Mouse (Mus musculus) heart, postnatal 36 days (tissue): ENCODE results near the gene Ppp2r5c. TPM values are rescaled to one million over a fixed set of nuclear protein-coding genes. Genes with fewer than 3 reads are reported as not detected.

Source experiments
- DNase-seq, 2 experiments: peaks; one replicate each; pipeline ENCODE4 v3.0.0; 2021 to 2022
- intact Hi-C: fragments of 180-260 bp; cut with DNase I; formaldehyde crosslinking; loops from one replicate; pipeline ENCODE4 v1.15.1; 2025
- total RNA-seq, 2 experiments: library from RNA; stranded (reverse); gene quantifications; 2 replicates each; pipeline ENCODE4 v1.2.3; 2021

Gene Ppp2r5c
- total RNA-seq, 2 experiments from 2014 or later, result 94.4 to 96.6 TPM

DNA sequence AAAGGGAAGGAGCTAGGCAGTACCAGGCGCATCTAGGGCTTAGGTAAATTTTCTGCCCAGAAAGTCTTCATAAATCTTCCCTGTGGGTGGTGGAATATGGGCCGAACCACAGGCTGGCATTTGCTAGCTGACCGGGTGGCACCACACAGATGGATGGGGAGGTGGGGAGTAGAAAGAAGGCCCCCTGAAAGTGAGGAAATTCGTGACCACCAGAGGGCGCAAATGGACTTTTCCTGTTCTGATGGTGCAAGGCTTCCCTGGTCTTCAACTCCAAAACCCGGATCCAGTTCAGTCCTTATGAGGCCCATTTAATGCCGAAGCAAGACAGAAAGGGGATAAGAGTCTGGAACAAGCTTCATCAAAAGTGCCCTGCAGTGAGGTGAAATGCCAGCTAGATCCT is 151.6 kb downstream of the Ppp2r5c start:
- intact Hi-C loops, result loop anchor here (1.0 to 2.0 kb wide), 2 partner anchors 104 to 245 kb away; partner anchors contain the start of gene Hsp90aa1
- peak; percentile 72 to 76 for DNase-seq

DNA sequence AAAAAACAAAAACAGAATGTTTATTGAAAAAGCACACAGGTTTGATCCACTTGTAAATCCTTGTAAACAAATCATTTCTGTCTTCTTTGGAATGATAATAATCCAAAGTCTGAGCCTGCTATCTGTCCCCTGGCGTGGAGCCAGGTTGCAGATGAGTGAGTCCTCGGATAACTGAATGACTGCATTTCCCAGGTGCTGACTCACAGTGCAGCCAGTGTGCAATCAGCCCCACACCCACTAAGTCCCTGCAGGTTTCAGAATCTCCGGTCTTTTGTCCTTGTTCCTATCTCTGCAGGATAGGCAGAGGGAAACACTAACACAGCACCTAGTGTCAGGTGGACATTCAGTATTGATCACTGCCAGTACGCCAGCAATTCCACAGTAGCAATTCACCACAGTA is 152.9 kb downstream of the Ppp2r5c start:
- no peak for DNase-seq
- intact Hi-C loops, result loop anchor here (2.0 kb wide), 1 partner anchor 103 kb away; the partner anchor contains the start of gene Hsp90aa1

DNA sequence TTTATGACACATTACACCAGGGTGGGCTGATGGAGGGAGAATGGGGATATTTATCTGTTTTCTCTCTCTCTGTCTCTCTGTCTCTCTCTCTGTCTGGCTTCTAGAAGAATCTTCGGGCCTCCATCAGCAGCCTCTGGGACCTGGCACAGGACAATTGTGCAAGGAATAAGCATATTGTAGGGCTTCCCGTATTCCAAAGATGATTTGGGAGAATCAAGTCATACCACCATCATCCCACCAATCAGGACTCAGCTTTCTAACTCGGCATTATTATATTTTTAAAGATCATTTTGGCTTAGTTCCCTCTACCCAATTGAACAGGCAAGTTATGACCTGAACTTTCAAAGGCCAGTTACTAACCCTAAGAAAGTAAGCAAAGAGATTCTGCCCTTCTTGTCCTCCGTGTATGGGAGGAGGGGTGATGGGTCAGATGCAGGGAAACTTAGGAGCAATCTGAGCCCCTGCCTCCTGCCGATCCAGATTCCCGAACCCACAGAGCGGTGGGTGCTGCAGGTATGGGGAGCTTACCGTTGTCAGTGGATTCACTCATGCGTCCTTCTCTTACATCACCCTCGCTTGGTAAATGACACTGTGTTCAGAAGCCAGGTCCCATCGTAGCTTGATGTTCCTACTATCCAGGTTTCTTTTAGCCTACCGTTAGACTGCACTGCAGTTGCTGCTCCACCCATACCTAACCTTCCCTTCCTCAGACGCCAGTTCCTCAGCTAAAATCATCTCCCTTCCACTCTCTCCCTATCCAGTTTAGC is 153.5 kb downstream of the Ppp2r5c start:
- intact Hi-C loops, result no loop called here
- no peak for DNase-seq

DNA sequence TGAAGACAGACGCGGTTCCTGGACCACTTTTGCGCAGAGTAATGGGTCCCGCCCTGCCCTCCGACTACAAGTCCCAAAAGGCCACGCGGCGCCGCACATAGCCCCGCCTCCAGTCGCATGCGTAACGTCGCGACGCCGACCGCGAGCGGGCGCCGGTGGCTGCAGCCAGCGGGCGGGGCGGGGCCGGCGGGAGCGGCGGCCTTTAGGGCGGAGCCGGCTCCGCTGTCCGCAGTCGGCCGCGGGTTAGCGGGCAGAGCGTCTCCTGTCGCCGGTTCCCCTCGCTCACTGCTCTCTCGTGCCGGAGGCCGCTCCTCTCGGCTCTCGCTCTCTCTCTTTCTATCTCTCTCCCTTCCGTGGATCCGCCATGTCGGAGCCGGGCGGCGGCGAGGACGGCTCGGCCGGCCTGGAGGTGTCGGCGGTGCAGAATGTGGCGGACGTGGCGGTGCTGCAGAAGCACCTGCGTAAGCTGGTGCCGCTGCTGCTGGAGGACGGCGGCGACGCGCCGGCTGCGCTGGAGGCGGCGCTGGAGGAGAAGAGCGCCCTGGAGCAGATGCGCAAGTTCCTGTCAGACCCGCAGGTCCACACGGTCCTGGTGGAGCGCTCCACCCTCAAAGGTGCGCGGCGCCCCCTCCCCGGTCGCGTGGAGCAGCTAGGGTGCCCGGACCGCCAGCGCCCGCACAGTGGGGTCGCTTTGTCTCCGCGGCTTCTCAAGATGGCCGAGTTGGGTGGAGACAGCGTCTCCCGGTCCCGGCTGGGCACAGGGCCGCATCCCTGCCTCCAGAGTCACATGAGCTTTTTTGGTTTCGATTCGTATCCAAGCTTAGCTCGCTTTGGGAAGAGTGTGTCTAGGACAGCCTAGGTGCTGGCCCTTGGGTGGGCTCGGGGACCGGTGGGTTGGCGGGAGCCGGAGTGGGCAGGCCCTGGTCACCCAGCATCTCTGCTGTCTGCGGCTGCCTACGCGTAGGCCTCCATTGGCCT is 154.6 kb downstream of the Ppp2r5c start, which contains the start of gene Dync1h1:
Dync1h1 (plus strand) TSS at position 212 of the 978 bp plus-strand sequence.
- intact Hi-C loops, result no loop called here
- peak; percentile 91 to 94 for DNase-seq

DNA sequence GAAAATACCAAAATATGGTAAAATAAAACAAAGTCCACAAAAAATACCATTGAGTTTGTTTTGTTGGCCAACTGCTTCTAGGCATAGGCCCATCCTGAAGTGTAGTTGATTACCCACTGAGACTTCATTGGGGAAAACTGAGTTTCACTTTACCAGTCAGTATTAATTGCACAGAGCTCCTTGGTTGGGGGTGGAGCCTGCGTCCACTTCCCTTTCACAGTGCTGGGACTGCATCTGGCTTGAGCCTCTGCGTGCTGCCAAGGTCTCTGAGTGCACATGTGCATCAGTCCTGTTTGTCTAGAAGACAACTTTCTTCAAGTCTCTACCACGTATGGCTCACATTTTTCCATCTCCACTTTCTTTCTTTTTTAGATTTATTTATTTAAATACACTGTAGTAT is 159.2 kb downstream of the Ppp2r5c start:
- DNase-seq, result peak in 1 of 2 experiments; percentile 24
- intact Hi-C loops, result no loop called here

DNA sequence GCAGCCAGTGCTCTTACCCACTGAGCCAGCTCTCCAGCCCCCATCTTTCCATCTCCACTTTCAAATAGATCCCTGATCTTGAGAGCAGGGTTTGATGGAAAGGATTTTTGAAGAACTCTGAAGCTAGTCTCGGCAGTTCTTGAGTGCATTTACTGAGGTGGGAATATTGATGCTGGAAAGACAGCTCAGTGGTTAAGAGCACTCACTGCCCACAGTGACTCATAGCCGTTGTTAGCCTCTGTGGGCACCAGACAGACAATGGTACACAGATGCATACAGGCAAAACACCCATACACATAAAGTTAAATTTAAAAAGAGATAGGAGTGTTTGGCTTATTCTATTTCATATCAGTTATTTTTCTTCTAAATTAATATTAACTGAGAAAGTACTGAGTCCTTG is 159.8 kb downstream of the Ppp2r5c start:
- intact Hi-C loops, result no loop called here
- DNase-seq, result no peak

DNA sequence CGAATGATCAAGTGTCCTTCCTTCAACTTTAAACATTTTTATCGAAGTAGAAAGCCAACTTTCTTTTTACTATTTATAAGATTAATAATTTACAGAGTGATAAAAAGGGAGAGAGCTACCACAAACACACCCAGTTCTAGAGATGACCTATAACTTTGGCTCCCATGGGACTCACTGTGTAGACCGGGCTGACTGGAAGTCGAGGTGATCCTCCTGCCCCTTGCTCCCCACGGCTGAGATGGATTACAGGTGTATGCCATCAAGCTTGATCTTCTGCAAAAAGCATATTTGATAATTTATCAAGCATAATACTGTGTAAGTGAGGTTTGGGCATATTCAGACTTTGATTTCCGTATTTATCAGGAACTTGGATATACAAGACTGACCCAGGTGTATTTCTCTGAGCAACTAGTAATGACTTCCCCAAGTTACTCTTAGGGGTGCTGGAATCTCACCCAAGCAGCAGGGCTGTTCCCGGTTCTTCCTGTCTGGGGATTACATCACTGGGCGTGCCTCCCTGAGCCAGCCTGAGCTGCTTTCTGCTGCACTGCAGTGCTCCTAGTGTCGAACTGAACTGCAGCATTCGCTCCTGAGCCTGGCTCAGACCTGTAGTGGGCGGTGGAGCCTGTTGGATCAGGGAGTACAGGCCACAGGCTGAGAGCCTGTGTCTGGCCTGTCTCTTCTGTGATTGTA is 161.7 kb downstream of the Ppp2r5c start:
- intact Hi-C loops, result no loop called here

DNA sequence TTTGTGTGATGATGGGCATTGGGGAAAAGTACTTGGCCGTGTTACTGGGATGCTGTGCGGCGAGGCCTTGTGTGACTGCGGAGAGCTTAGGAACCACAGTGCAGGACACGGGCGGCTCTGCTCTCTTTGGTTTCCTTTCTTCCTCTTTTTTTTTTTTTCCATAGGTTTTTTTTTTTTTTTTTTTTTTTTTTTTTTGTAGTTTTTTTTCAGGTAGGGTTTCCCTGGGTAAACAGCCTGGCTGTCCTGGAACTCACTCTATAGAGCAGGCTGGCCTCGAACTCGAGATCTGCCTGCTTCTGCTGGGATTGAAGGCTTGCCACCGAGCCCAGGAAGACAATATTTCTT is 162.2 kb downstream of the Ppp2r5c start:
- intact Hi-C loops, result no loop called here
- DNase-seq, result no peak

More for the DNA sequence above, 161.7 kb downstream of the Ppp2r5c start:
- DNase-seq, result peak; percentile 62 to 70

DNA sequence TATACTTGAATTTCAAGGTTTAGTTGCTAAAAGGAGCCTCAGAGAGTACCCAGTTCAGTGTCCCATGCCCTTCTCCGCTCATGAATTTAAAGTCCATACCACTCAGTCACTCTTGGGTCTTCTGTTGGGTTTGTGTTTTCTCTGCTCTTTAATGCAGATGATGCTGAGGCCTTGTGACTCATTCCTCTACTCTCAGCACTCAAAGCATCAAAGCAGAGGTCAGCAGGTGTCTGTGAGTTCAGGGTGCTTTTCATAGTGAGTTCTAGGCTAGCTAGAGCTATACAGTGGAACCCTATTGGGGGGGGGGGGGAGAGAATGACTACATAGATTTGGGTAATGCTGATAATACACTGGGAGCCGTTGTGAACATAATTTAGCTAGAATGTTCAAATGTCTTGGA is 163.8 kb downstream of the Ppp2r5c start:
- intact Hi-C loops, result no loop called here
- no peak for DNase-seq

DNA sequence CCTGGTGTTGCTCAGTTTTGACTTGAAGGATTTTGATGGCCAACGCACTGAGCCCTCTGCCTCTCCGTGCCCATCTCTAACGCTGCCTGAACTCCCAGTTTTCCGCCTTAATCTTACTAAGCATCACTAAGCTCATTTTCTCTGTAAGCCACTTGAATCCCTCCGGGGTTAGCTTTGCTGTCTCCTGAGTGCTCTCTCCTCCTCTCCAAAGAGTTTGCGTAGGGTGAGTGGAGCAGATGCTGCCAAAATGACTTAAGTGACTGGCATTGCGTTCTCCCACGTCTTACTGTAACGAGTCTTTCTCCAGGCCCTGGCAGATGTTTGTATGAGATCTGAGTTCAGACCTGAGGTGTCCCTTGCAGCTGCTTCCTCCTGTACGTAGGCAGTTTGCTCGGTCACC is 183.1 kb downstream of the Ppp2r5c start:
- intact Hi-C loops, result no loop called here

More for the DNA sequence above, 183.1 kb downstream of the Ppp2r5c start:
- DNase-seq, result no peak

Other genes starting within 250 kb of the Ppp2r5c start
- not detected for gene Dio3, start 168.1 kb upstream of the Ppp2r5c start, total RNA-seq
- 100 to 1,000 TPM; 143 to 146 TPM for gene Dync1h1, start 154.3 kb downstream of the Ppp2r5c start, total RNA-seq
- not detected for gene 1700001K19Rik, start 235.5 kb downstream of the Ppp2r5c start, total RNA-seq